Mouse (Mus musculus) heart, adult 2 months (tissue): ENCODE measurements around the gene Lgi1.

Experiments used
- CTCF ChIP-seq: fragments of 200-600 bp; IDR thresholded peaks from 2 replicates; pipeline ENCODE4 v1.8.1; 2022; ENCODE audit warnings: antibody characterized with exemption, mild to moderate bottlenecking, moderate library complexity
- EP300 ChIP-seq: fragments of 200-500 bp; IDR thresholded peaks from 2 replicates; pipeline ENCODE4 v1.6.1; 2011; ENCODE audit warnings: low read depth, low read length, control low read depth; ENCODE audit not compliant: insufficient read depth

DNA sequence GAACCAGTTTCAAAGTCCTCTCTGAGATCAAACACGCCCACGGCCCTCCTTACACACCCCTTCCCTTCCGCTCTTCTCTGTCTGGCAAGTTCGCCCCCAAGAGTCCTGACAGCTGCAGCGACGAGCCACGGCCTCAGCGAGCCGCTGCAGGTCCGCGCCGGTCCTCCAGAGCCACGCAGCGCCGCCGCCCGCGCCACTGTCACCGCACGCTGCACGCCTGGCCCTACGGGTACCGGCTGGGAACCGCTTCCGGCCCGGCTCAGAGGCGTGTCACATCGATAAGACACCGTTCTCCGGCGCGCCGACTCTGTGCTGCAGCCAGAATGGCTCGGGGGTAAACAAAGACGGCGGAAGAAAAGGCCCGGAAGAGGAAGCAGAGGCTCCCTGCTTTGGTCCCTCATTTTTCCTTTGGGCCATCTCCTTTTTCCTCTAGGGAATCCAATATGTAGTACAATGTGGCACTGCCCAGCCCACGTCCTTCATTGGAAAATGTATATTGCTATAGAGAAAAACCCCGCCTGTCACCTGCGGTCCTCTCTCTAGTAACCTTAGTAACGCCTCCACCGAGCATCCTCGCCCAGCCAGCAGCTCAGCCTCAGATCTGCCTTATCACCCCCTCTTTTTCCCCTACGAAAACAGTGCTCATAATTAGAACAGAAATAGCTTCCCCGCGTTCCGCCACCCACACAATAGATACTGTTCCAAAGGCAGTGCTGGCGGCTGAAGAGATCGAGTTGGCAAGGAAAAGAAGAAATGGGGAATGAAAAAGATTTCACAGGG is 40.2 kb upstream of the Lgi1 start, which contains the start of gene Fra10ac1:
- TF ChIP-seq EP300 (peak; percentile 36; the same call in 1 of the 2 replicates), CTCF (peak; percentile 61)
